Mouse (Mus musculus): ENCODE measurements around the gene Dhx32.

Dhx32 gene

GRCm38 (mm10) chr7:133775179-133775578 is 7.3 kb downstream of the Dhx32 start:
- DNase-seq (ENCODE audit: low read depth in 1 of 2, low spot score in 2 of 2) = no peak

- DNase-seq (ENCODE audit: low read depth in 1 of 2, low spot score in 2 of 2) = no peak
Measured at GRCm38 (mm10) chr7:133768517-133768916, 14.0 kb downstream of the Dhx32 start.

GRCm38 (mm10) chr7:133768027-133768426 is 14.5 kb downstream of the Dhx32 start:
- no peak for DNase-seq (ENCODE audit: low read depth in 1 of 2, low spot score in 2 of 2)

DNA sequence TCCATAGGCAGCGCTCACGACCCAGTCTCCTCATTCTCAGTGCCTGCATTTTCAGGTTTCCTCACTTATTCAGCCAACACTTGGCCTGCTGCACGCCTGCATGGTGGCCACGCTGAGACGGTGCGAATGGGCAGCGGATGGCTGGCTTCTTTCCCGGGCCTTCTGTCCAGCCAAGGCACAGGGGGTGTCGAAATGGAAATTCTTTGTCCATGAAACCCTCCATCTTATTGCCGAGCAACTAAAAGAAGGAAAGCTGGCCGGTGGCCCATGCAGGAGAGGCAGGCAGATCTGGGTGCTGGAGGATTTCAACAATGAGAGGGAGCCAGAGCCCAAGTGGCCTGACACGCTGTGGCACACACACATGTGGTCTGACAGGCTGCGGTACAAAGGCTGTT is 16.7 kb downstream of the Dhx32 start:
- DNase-seq (ENCODE audit: low read depth in 1 of 2, low spot score in 2 of 2) = no peak

DNA sequence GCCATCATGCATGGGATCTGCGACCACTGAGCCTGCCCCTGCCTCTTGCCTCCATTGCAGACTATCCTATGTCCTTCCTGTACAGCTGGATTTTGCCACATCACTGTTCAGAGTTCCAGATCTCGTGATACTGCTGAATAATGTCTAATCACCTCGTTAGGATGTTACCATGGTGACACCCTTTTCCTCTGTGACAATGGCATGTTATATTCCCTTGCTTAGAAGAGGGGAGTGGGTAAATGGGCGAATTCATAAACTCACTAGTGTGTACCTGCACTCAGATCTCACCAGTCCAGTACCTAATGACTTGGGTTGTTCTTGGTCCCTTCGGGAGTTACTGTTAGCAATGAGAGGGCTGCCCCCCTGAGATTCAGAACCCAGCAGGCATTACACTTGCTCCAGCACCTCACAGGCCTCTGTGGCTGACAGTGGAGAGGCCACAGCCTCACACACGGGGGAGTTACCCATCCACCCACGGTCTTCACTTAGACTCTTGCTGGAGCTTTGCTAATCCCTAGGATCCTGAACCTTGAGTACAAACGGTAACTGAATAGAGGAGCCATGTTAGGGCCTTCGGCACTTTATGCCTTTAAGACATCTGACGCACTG is 17.2 kb downstream of the Dhx32 start:
- no peak for DNase-seq (ENCODE audit: low read depth in 1 of 2, low spot score in 2 of 2)

DNA sequence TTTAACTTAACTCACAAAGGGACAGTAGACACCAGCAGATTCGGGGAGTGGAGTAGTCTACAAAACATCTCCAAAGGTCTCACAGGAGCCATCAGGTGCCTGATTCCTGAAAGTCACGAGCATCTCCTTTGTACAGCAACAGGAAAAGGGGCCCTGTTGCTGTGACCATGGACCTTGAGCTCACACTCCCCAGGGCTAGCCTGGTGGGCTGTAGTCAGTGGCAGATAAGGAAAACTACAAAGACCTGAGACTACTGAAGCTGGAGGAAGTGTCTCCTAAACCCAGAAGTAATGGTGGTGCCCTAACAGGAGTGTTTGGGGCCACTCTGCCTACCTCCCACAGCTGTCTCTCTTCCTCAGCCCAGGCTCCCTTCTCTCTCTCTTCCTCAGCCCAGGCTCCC is 18.1 kb downstream of the Dhx32 start:
- no peak for DNase-seq (ENCODE audit: low read depth in 1 of 2, low spot score in 2 of 2)

GRCm38 (mm10) chr7:133762696-133763095 is 19.8 kb downstream of the Dhx32 start:
- DNase-seq (ENCODE audit: low read depth in 1 of 2, low spot score in 2 of 2) = no peak

GRCm38 (mm10) chr7:133759611-133760353 is 22.7 kb downstream of the Dhx32 start:
- DNase-seq (ENCODE audit: low read depth in 1 of 2, low spot score in 2 of 2) = no peak

DNA sequence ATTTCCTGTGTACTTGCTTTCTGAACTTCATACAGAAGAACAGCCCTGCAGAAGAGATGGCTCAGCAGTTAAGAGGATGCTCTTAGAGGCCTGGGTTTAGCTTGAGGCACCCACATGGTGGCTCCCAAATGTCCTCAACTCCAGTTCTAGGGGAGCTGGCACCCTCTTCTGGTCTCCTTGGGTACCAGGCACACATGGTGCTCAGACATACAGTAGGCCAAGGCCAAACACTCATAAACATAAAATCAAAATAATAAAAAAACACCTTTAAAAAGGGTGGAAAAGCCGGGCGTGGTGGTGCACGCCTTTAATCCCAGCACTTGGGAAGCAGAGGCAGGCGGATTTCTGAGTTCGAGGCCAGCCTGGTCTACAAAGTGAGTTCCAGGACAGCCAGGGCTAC is 23.8 kb downstream of the Dhx32 start:
- DNase-seq (ENCODE audit: low read depth in 1 of 2, low spot score in 2 of 2) = no peak

GRCm38 (mm10) chr7:133757961-133758455 is 24.5 kb downstream of the Dhx32 start:
- DNase-seq (ENCODE audit: low read depth in 1 of 2, low spot score in 2 of 2) = no peak

- no peak for DNase-seq (ENCODE audit: low read depth in 1 of 2, low spot score in 2 of 2)
Measured at GRCm38 (mm10) chr7:133751163-133751562, 31.4 kb downstream of the Dhx32 start.

DNA sequence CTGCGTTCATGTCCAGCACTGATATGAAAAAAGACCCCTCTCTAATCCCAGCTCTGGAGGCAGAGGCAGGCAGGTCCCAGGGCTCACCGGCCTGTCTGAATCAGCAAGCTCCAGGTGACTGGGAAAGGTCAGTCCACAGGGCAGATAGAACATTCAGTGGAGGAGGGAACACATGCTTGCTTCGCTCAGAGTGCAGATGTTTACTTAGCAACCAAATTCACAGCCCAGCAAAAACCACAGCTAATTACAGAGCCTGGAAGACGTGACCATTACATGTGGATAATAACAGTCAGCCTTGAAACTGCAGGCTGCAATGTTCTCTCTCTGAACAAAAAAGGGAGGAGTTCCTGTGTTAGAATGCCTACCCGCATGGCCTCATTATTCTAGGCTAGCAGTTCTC is 31.9 kb downstream of the Dhx32 start:
- DNase-seq (ENCODE audit: low read depth in 1 of 2, low spot score in 2 of 2) = no peak

GRCm38 (mm10) chr7:133748753-133749152 is 33.8 kb downstream of the Dhx32 start:
- no peak for DNase-seq (ENCODE audit: low read depth in 1 of 2, low spot score in 2 of 2)

- DNase-seq (ENCODE audit: low read depth in 1 of 2, low spot score in 2 of 2) = no peak
Measured at GRCm38 (mm10) chr7:133747372-133747771, 35.2 kb downstream of the Dhx32 start.

- no peak for DNase-seq (ENCODE audit: low read depth in 1 of 2, low spot score in 2 of 2)
Measured at GRCm38 (mm10) chr7:133744701-133745100, 37.8 kb downstream of the Dhx32 start.

- DNase-seq (ENCODE audit: low read depth in 1 of 2, low spot score in 2 of 2) = no peak
Measured at GRCm38 (mm10) chr7:133744209-133744608, 38.3 kb downstream of the Dhx32 start.

- DNase-seq (ENCODE audit: low read depth in 1 of 2, low spot score in 2 of 2) = no peak
Measured at GRCm38 (mm10) chr7:133743611-133744010, 38.9 kb downstream of the Dhx32 start.

GRCm38 (mm10) chr7:133742530-133743325 is 39.8 kb downstream of the Dhx32 start:
- no peak for DNase-seq (ENCODE audit: low read depth in 1 of 2, low spot score in 2 of 2)

DNA sequence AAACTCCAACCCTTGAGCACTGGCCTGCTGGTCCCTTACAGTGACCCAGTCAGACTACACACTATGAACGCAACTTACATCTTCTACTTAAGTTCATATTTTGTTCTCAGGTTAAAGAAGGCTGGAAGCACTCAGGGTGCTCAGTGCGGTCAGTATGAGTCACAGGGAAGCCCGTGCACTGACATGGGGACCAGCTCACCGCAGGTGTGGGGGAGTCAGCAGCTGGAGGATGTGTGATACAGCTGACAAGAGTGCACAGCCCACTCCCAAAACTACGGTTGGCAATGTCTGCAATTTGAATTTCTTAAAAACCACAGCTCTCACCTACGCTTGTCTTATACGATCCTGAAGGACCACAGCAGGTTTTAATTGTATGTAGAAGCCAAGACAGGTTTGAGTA is 42.0 kb downstream of the Dhx32 start:
- DNase-seq (ENCODE audit: low read depth in 1 of 2, low spot score in 2 of 2) = no peak

DNA sequence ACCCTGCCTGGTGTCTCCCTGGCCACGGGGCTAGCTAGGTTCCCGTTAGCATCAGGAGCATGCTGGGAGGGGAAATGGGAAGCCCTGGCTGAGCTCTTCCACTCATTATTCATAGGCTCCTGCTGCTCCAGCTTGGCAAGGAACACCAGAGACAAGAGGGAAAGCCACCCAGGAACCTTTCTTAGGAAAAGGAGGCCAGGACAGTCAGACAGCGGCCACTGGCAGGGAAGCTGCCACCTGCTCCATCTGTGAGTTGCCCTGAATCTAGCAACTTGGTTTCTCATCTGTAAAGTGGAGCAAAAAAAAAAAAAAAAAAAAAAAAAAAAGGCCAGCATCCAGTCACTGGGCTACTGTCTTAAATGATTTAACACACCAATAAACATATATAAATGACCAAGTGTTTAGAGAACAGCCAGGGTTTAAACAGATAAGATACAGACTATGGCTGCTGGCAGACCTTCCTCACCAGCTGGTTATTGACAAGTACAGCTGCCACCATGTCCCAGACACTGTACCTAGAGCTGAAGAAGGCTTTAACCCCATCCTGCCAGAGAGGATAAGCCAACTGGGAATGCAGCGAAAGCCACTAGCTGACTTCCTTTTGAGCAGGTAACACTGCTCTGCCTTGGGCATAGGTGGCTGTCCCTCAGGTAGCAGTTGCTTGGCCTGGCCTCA is 50.4 kb downstream of the Dhx32 start:
- DNase-seq (ENCODE audit: low read depth in 1 of 2, low spot score in 2 of 2) = no peak
